Mouse (Mus musculus) heart, postnatal 25 days (tissue): ENCODE results near the gene Ubqln4. TPM values are rescaled to one million over a fixed set of nuclear protein-coding genes. Genes with fewer than 3 reads are reported as not detected.
A peak's percentile ranks its signal among the peaks of the same experiment; 100 is the strongest.

Experiments
- DNase-seq: peaks from one replicate; pipeline ENCODE4 v3.0.0; 2022; ENCODE audit warnings: low spot score
- intact Hi-C: fragments of 180-260 bp; cut with DNase I; formaldehyde crosslinking; loops from one replicate; pipeline ENCODE4 v1.15.1; 2025
- total RNA-seq, 2 experiments: library from RNA; stranded (reverse); gene quantifications; 2 replicates each; pipeline ENCODE4 v1.2.3; 2021

Gene Ubqln4
- total RNA-seq, 2 experiments from 2014 or later: 67.4 to 71.2 TPM

DNA sequence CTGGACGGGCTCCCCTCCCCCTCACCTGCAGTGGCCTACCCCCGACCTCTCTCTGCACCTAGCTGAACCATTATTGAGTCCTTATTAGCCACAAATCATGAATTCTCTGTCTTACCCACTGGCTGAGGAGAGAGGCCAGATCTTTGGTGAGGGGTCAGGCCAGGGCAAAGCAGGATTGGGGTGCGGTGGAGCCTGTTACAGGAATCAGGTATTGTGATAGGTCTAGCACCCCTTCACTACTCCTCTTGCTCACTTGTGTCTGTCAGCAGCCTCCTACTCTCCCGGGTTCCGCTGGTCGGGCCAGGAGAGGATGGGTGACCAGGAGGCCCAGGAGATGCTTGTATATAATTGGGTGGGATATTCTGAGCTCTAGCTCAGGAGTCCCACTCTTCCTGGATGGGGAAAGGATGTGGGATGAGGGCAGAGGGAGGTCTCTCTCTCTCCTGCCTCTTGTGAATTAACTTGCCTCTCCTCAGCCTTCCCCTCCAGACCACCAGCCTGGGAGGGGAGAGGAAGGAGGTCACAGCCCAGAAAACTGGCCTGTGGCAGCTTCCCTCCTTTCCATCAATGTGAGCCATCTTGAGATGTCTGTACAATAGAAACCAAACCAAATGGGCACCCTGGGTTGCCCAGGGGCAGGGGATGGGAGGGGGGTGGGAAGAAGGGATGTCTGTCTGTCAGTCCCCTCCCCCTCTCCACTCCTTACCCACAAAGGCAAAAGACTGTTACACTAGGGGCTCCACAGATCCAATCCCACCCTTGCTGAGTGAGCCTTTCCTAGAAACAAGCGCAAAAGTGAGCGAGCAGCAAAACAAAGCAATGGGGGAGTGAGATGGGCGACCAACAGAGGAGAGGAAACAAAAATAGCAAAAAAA, 15.1 kb upstream of the Ubqln4 start:
- DNase-seq: no peak
- intact Hi-C loops: no loop called here

DNA sequence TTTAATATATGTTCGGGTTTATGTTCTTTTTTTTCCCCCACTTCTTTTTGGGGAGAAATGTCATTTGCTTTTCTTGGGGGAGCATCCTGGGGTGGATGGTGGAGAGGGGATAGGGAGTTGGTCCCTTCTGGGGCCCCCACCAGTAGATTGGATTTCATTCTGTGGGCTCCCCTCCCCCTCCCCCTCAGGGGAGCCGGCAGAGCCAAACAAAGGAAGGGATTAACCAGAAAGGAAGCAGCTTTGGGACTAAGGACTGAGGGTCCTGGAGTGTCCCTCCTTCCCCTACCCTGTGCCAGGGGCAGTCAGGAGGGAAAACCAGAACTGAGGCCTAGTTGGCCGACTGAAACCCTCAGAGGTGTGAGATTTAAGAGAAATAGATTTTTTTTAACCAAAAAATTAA, 14.2 kb upstream of the Ubqln4 start:
- no peak for DNase-seq
- intact Hi-C loops: no loop called here

DNA sequence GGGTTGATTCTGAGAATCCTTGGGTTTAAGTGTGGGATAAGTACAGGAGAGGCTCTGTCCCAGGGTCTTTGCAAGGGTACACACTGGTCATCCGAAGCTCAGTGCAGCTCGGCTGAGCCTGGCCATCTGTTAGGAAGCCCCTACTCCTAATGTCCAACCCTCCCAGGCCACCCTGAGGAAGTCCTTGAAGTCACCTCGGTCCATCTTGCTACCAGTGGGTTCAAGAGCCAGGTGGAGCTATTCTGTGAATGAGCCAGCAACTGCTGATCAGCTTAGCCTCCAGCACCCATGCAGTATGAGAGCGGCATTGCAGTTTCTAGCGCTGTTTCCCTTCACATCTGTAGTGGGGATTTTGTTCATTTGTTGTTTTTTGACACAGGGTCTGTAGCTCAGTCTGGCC, 13.5 kb upstream of the Ubqln4 start:
- intact Hi-C loops: no loop called here
- no peak for DNase-seq

DNA sequence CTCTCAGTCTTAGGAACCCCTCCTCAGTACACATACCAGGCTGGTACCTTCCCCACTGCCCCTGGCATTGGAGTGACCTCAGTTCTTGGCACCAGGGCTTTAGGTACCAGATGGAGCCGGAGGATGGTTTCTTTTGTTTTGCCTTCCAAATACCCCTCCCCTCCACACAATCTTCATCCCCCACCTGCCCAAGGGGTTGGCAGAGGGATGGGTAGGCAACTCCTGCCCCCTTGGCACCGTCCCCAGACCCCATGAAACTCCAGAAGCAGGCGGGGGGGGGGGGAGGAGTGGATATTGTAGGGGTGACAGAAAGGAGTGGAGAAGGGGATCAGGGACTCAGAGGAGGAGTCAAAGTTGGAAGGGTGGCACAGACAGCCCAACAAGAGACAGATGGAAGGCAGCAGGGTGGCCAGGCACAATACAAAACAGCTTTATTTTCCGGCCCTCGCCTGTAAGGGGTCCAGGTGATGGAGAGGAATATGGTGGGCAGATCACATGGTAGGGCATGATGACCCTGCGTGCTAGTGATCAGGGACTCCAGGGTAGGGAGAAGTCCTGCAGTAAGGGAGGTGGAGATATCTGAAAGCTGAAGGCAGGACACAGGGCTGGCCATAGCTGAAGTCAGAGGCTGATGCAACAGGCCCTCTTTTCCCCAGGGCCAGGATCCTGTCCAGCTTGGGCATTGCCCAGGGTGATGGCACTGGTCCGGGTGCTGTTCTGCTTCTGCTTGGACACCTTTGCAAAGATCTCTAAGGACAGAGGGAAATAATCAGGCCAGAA, 11.7 kb upstream of the Ubqln4 start:
- intact Hi-C loops: no loop called here
- no peak for DNase-seq

DNA sequence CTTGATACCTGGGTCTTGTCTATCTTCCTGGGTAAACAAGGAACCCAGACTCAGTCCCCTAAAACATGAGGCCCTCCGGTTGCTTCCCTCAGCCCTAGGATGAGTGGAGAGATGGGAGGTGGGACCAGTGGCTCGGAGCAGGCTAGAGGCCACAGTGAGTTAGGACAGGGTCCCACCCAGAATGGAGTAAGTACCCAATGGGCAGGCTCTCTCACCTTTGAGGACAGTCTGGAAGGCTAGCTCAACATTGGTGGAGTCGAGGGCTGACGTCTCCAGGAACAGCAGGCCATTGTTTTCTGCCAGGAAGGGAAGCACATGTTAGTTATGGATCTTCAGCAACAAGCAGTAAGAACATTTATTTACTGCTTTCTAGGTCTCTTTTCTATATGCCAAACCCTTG, 11.1 kb upstream of the Ubqln4 start:
- no peak for DNase-seq
- intact Hi-C loops: no loop called here

DNA sequence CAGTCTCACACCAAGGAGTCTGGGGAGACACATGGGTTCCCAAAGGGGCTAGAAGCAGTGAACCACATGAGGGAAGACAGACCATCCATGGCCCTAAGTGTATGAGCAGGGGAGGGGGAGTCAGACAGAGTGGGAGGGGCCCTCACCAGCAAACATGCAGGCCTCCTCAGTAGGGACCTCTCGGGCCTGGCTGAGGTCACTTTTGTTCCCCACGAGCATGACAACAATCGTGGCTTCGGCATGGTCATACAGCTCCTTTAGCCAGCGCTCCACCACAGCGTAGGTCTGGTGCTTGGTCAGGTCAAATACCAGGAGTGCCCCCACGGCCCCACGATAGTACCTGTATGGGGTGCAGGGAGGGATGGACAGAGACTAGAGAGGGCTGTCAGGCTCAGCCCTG, 10.4 kb upstream of the Ubqln4 start:
- intact Hi-C loops: no loop called here
- DNase-seq: no peak

DNA sequence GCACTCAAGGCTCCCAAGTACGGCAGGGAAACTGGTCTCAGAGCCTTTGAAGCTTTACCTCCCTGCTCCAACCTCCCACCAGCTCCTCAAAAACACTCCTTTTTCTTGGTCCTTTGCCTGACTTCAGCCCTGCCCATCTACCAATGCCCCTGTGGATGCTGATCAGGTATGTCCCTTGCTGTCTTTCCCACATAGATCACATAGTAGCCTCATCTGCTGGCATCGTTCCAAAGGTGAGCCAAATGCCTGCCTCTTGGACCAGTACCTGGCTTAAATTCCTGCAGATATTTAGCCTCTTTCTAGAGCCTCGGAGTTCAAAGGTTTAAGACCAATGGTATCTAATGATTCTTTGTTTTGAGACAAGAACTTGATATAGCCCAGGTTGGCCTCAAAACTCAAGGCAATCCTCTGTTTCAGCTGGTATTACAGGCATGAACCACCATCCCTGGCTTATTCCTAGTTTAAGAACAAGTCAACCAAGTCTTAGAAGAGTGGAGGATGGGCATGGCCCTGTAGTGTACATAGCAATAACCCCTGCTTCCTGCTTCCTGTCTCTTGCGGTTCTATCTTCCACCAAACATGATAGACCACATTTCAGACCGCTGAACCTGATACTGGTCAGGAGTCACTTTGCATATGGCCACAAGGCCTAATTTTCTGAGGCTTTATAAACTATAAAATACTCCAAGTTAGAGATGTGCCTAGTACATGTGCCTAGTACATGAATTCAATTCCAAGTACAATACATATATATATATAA, 9.7 kb upstream of the Ubqln4 start:
- intact Hi-C loops: no loop called here
- no peak for DNase-seq

DNA sequence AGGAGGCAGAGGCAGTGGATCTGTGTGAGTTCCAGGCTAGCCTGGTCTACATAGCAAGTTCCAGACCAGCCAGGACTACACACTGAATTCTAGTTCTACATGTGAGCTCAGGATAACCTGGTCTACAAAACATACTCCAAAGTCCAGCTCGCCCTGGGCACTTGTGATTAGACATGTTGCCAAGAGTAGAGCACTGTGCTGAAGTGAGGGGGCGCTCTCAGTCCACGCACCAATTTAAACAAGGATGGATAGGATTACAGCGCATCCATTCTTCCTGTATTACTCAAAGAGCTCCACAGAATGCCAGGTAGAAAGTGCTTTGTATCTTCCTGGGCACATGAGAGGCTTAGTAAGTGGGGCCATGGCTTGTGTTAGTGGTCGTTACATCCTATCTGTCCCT, 9.0 kb upstream of the Ubqln4 start:
- no peak for DNase-seq
- intact Hi-C loops: no loop called here

DNA sequence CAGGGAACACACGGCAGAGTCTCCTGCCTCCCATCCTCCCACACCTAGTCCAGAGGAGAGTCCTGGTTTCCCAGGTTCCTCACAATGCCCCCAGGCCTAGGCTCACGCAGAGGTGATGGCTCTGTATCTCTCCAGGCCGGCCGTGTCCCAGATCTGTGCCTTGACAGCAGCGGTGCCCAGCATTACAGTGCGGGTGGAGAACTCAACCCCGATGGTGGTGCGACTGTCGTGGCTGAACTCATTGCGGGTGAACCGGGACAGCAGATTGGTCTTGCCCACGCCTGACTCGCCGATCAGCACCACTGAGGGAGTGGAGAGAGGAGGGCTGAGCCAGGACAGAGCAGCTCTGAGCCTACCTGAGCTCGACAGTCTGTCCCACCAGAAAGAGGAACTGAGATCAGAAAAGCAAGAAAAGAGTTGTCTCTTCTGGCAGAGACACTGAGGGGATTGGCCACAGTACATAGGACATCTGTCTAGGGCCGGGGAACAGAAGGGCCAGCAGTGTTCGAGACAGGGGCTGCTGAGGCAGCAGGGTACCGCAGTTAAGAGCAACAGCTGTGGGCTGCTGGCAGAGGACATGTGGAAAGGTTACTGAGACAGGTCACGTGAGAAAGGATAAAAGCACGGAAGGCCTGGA, 8.5 kb upstream of the Ubqln4 start:
- no peak for DNase-seq
- intact Hi-C loops: no loop called here

DNA sequence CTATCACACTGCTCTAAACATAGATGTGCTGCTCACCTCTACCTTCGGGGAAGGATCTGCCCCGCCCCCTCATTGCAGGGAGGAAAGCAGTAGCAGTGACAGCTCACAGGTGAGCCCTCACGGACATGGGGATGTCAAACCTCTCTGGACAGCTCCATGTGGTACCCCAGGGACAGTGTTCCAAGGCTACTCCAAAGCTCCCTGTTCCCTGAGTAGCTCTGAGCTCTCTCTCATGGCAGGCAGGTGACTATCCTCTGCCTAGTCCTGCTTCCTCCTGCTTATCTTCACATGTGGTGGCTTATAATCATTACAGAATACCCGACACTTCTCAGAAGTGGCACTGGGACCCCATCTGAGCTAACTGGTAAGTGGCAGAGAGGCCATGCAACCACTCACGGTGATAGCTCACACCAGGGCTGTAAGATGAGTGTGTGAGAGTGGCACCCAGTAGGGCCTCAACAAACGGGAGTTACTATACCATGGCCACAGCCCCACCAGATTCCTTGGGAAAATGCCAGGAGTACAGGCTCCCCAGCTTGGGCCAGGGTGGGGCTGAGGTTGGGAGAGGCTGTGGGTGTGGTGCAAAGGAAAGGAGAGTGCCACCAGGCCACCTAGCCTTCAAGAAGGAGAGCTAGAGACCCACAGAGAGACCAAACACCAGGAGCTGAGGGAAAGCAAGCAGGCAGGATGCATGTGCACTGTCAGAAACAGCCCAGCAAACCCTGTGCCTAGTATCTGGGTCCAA, 6.7 kb upstream of the Ubqln4 start:
- intact Hi-C loops: no loop called here
- DNase-seq: no peak

DNA sequence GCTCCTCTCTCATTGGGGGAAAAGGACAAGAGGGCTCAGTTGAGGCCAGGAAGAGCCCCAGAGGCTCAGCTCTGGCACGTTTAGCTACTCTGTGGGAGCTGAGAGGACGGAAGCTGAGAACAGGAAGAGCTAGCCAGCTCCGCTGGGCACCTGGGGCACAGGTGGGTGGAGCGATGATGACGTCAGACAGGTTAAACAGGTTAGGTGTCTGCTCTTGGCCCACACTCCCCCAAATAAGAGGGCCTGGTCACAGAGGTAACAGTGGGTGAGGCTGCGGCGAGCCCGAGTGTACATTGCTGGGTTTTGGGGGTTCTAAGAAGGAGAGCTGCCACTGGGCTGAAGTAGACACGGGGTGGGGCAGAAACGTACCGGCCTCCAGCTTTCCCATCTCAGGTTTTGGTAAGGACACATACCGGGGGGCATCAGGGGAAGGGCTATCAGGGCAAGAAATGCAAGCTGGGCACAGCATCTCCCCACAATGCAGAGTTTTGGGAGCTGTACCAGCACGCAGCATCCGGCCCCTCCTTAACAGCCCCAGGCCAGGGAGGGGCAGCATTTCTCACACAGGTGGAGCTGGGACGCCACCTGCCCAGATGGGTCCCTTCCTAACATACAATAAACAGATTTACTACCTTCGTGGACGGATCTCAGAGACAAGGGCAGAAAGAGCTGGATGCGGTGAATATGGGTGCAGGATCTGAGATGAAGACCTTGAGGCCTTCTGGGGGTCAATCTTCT, 5.2 kb upstream of the Ubqln4 start, which contains the start of gene Rab25:
TSS of gene Rab25 (minus strand) at position 121 of the 738 bp plus-strand sequence.
- intact Hi-C loops: no loop called here

DNA sequence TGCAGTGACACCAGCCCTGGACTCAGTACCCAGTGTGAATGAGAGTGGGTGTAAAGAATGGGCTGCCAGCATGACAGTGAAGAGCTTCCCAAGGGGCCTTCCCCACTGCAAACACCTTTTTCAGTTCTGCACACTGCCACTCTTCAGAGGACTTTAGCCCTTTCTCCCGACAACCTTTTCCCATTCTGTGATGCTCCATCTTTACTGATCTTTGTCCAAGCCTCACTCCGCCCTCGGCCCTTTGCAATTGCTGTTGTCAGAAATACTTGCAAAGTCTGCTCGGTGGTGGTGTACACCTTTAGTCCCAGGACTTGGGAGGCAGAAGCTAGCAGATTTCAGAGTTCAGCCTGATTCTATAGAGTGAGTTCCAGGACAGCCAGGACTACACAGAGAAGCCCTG, 2.0 kb upstream of the Ubqln4 start:
- intact Hi-C loops: loop anchor here (10.0 kb wide), 1 partner anchor 623 kb away; the partner anchor contains the start of gene Scamp3

More for the DNA sequence above, 5.2 kb upstream of the Ubqln4 start, which contains the start of gene Rab25:
- no peak for DNase-seq

DNA sequence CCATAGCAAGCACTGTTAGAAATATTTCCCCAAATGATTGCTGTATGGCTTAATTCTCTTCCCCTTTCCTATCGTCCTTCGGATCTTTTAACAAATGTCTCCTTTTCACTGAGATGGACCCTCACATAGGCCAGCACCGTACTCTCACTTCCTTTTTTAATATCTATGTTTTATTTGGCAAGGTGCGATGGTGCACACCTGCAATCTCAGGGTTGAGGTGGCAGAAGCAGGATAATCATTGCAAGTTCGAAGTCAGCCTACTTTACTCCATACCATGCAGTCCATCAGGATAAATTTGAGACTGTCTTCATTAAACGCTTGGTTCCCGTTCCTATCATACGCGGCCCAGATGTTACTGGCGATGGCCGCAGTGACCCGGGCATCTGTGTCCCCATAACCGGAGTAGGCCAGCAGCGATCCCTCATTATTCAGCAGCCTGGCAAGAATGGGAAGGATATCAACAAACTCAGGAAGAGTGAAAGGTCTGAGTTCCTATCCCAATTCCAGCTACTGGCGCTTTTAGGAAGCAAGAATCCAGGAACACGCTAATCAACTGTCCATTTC, 1.4 kb upstream of the Ubqln4 start:
- intact Hi-C loops: loop anchor here (2.0 to 10.0 kb wide), 2 partner anchors 19 to 623 kb away; partner anchors contain the start of genes Mex3a and Scamp3
- no peak for DNase-seq

More for the DNA sequence above, 2.0 kb upstream of the Ubqln4 start:
- DNase-seq: no peak

DNA sequence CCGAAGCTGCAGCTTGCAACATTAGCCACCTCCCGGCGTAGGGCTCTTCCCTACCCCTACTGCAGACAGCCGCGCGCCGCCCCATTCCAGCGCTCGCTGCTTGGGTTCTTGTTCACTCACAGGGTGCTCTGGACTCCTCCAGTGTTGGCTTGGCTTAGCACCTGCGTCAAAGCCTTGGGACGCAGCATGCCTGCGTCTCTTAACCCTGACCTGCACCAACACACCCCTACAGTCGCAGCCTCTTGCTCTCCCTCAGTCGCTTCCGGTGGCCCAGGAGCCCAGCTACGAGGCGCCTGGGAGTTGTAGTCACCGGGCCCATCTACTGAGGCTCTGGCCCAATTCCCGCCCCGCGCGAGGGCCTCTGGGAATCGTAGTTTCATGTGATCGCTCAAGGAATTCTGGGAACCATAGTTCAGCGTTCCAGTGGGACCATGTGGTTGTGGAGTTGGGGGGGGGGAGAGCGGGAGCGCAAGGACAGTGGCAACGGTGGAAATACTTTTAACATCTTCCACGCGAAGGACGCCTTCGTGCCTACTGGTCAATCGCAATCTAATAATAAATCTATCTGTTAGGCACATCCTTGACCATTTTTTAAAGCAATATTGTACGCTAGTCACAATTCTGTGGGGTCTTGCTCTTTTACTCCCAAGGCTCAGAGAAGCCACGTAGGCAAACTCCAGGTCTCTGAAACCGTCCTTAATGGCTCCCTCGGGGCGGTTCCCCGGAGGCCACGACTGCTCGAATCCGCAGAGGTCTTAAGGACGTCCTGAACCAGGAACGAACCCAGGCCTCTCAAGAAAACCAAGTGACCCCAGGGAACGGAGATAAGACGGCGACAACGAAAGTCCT, 658 bp upstream of the Ubqln4 start, which contains the start of gene Lamtor2:
TSS of gene Lamtor2 (minus strand) at position 399 of the 849 bp plus-strand sequence.
- intact Hi-C loops: loop anchor here (2.0 to 10.0 kb wide), 2 partner anchors 20 to 622 kb away; partner anchors contain the start of genes Mex3a and Scamp3
- DNase-seq: peak; percentile 96

DNA sequence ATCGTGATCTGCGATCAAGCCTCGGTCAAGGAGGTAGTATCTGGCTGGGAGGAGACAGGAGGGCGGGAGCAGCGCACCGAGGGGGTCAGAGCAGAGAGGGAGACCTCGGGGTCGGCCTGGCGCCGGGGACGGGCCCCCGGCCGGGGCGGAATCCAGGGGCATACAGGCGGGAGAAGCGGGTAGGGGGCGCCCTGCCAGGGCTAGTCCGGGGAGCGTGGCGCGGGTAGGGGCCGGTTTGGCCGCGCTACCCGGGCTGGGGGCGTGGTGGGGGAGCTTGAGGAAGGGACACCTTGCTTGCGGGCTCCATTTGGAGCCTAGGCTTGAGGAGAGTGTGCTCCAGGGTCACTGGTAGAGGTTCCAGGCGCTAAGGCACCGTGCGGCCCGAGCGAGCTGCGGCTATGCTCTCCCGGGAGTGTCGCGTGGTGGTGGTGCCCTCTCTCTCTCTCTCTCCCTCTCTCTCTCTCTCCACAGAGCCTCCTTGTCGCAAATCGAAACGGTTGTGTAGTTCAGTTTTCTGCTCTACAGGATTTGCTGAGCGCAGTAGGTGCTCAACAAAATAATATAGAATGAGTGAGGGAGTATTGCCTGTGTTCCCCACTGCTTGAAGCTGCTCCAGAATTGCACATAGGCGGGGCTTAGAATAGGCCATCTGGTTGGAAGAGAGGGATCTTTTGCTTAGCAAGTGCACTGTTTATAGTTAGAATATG, 475 bp downstream of the Ubqln4 start:
- no peak for DNase-seq
- intact Hi-C loops: loop anchor here (2.0 to 10.0 kb wide), 2 partner anchors 21 to 621 kb away; partner anchors contain the start of genes Mex3a and Scamp3

DNA sequence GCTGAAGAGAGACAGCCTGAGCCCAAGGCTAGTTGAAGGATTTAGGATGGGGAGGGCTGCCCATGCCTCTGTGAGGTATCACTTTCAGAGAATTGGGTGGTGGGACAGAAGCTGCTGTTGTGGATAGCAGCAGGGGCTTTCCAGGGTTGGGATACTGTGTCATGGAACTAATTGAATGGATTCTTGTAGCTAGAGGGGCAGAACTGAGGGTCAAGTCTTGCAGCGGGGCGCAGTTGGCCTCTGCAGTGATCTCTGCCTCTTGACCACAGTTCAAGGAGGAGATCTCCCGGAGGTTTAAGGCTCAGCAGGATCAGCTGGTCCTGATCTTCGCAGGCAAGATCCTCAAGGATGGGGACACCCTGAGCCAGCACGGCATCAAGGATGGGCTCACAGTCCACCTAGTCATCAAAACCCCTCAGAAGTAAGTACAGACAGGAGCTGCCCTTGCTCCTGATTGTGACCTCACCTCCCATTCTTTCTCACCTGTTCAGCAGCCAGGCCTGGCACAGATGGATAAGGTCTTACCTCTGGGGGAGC, 1.6 kb downstream of the Ubqln4 start:
- no peak for DNase-seq

More for the DNA sequence above, 1.6 kb downstream of the Ubqln4 start:
- intact Hi-C loops: loop anchor here (10.0 kb wide), 1 partner anchor 620 kb away; the partner anchor contains the start of gene Scamp3
